Mouse (Mus musculus) frontal cortex, postnatal 10 days (tissue): ENCODE data around the gene Trim17.
A peak's percentile ranks its signal among the peaks of the same experiment; 100 is the strongest.

ENCODE experiments used
- DNase-seq, 2 experiments: peaks; one replicate each; pipeline ENCODE4 v3.0.0; 2022; ENCODE audit warnings: low spot score in 2 of 2, mixed read lengths in 1 of 2

The Trim17 gene

DNA sequence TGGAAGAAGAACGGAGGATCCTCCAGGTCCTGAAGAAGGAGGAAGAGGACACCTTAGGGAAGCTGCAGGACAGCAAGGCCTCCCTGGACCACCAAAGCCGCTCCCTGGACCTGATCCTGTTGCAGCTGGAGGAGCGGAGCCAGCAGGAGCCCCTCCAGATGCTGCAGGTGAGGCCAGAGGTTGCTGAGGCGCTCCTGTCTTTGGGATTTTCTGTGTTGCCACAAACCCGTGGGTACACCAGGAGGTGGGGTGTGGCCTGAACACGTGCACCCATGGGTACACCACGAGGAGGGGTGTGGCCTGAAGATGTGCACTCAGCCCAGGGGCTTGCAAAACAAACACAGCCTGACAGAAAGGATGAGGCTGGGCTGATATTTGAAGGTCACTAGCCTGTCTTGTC is 14.1 kb downstream of the Trim17 start:
- no peak for DNase-seq

DNA sequence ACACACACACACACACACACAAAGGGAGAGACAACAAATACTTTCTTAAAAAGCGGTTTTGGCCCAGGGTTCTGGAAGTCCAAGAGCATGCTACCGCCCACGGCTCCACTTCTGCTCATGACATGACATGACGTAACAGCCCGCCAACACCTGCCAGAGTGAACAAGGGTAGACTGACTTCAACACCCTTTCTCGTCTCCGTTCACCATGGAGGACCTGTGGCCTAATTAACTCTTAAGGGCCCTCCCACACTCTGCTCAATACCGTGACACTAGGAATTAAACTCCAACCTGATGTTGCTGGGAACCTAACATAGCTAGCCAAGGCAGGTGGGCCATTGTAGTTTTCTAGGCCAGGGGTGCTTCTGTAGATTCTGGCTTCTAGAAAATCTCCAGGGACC is 14.5 kb downstream of the Trim17 start:
- DNase-seq = no peak

DNA sequence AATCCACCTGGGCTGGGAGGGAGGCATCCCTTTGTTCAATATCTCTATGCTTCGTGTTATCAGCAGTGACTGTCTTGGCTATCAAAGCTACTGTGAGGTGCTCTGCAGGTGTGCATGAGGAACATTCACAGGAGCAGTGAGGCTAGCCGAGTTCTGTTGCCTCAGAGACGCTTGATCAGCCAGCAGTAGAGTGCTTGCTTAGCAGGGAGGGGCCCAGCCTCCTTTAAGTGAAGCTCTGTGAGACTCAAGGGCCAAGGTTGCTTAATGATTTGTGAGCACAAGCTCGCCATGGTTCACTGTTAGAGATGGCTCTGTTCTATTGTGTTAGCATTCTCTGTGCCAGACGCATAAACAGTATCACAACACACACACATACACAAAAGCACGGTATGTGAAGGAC is 15.2 kb downstream of the Trim17 start:
- no peak for DNase-seq

DNA sequence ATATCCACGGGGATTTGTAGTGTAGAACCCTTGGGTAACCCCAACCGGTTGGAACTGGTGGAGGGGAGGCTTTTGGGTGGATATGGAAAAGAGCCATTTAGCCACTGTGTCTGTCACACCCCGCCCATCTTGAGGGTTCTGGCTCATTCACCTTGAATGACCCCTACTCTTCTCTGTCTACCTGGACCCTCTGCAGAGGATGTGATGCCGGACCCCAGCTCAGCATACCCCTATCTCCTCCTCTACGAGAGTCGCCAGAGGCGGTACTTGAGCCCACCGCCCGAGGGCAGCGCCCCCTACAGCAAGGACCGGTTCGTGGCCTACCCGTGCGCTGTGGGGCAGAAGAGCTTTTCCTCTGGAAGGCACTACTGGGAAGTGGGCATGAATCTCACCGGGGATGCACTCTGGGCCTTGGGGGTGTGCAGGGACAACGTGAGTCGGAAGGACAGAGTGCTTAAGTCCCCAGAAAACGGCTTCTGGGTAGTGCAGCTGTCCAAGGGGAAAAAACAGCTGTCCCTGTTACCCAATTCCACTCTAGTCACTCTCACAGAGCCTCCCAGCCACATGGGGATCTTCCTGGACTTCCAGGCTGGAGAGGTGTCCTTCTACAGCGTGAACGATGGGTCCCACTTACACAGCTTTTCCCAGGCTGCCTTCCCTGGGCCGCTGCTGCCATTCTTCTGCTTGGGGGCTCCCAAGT is 16.5 kb downstream of the Trim17 start:
- DNase-seq = no peak

DNA sequence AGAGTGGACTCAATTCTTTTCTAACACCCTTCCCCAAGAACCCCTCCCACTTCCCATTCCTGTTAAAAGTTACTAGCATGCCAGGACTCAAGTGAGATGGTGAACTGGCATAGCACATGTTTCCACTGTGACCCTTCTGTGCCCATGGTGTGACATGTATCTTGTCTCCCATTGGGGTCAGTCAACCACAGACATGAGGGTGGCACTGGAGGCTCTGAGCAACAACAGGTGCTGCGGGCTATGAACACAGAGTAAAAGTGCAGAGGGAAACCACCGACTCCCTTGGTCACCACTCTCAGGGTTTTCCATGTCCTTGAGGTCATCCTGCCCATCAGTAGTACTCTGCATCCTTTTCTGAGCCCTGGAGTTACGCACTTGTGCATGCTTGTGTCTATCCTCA is 17.3 kb downstream of the Trim17 start:
- no peak for DNase-seq

DNA sequence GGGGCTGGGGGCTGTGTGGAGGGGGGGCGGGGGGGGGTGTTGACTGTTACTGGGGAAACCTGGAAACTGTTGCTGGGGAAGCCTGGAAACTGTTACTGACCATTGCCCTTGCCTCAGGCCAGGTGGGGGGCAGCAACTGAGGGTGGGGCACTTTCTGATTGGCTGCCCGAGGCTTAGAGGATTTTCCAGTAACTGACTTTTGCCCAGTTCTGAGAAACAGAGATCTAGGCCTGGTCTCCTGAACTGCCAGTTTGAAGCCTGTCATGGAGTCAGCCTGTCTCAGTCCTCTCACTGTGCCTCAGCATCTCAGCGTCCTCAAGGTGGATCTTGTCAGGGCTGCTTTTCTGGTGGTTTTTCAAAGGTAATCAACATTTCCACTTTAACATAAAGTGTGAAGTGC is 19.9 kb downstream of the Trim17 start:
- no peak for DNase-seq

DNA sequence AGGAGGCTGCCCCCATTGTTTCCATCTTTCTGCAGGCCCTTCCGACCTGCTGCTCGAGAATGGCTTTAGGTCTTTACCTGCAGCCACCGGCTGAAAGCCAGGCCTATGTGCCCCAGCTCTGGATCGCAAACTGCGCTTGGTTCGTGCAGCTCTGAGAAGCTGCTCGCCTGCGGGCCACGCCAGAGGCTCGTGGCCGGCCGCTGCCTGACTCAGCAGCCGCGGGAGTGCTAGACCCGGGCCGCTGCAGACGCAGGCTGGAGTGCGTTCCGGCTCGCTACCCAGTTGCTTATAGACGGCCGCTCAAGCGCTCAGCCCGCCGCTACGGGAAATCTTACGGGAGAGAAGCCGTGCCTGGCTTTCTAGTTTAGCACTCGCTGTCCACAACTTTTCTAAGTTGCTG is 22.7 kb downstream of the Trim17 start:
- DNase-seq = no peak

DNA sequence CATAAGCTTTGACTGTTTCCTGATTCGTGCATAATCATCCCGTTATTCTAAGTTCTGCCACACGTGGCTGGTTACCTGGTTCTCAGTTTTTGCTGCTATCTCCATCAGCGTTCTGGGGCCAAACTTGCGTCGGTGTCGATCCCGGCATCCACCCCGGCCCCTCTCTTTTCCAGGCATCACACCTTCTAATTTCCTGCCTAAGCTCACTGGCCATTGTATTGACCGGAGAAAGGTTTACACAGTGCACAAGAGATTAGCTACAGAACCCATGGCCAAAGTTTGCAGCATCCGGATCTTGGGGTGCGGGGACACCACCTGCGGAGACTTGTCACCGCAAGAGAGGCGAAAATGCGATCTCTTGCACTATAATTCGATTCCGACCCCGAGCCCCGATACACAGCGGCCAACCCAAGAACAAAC is 23.1 kb downstream of the Trim17 start:
- DNase-seq = no peak

DNA sequence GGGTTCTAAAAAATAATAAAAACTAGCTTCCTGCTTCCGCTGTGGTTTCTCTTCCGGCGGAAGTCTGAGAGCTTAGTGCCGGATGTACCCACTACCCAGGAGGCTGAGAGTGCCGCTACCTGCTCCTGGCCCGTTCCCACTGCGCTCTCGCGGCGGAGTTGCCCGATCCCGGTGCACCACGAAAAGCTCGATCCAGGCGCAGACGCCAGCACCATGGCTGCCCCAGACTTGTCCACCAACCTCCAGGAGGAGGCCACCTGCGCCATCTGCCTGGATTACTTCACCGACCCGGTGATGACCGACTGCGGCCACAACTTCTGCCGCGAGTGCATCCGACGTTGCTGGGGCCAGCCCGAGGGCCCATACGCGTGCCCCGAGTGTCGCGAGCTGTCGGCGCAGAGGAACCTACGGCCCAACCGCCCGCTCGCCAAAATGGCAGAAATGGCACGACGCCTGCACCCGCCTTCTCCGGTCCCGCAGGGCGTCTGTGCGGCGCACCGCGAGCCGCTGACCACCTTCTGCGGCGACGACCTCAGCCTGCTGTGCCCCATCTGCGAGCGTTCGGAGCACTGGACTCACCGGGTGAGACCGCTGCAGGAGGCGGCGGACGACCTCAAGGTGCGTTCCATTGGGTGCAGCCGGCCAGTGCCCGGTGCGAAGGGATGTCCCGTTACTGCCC is 23.7 kb downstream of the Trim17 start, which contains the start of gene Trim11:
TSS of gene Trim11 (plus strand) at position 67 of the 679 bp plus-strand sequence.
- peak in 1 of 2 experiments; percentile 65 for DNase-seq

DNA sequence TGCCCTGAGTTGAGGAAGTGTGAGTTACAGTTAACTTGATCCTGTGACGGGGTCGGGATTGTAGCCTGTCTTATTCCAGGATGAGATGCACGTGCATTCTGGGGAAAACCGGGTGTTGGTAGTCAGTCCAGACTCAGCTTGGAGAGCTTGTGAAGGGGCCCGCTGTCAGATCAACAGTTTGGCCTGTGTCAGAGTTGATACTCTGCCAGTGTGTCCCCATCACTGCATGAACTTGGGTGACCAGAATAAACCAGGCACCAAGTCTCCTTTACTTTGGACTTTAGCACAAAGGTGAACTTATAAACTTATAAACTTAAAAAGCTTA is 24.2 kb downstream of the Trim17 start:
- no peak for DNase-seq

DNA sequence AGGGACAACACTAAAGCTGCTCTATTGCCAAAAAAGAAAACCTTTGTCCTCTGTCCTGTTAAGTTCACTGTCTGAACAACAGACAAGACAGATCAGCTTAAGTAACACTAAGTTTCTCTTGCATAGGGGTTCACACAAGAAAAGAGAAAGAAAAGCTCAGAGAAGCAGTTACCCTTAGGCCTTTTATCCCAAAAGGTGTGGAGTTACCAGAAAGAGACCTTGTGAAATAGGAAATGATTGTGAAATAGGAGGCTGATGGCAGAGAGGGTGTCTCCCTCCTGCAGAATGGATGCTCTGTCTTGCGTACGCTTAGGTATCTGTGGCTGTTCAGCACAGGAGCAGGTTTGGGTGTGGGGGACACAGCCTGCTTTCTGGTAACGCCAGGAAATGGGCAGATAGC is 24.7 kb downstream of the Trim17 start:
- DNase-seq = no peak

DNA sequence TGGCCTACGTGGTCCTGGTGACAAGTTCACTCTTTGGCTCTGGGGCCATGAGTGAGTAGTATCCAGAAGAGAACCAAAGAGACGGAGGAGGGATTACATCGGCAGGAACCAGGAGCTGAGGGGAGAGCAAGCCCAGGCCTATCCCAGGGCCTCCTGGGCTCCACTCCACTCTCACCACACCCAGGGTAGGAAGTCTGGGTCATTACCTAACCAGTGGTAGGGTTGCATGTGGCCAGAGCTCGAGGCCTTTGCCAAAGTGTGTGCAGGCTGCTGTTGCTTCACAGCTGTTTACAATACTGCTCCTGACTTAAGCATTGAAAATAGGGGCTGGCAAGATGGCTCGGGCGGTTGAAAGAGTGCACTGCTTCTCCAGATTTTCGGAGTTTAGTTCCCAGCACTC is 25.2 kb downstream of the Trim17 start:
- DNase-seq = no peak

DNA sequence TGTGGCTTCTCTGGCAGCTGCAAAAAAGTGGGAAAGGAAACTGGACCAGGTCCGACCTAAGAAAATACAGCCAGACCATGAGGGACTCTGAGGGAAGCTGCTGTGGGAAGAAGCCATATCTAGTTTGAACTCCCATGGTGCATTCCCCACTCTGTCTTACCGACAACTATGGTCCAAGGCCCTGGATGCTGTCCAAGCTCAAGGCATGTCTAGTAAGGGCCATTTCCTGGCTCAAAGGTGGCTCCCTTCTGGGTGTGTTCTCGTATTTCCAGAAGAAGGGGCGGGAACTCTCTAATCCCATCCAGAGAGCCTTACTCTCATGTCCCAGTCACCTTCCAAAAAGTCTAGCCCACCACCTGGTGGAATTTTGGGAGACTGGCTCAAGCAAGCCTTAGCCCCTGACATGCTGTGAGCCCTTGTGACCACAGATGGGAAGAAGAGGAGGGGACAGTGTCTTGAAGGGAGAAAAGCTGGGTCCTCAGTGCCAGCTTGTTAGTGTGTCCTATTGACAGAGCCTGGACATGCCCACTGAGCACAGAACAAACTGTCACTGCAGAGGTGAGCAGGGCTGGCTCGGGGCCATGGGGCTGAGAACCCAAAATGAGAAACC is 26.0 kb downstream of the Trim17 start:
- DNase-seq = no peak

DNA sequence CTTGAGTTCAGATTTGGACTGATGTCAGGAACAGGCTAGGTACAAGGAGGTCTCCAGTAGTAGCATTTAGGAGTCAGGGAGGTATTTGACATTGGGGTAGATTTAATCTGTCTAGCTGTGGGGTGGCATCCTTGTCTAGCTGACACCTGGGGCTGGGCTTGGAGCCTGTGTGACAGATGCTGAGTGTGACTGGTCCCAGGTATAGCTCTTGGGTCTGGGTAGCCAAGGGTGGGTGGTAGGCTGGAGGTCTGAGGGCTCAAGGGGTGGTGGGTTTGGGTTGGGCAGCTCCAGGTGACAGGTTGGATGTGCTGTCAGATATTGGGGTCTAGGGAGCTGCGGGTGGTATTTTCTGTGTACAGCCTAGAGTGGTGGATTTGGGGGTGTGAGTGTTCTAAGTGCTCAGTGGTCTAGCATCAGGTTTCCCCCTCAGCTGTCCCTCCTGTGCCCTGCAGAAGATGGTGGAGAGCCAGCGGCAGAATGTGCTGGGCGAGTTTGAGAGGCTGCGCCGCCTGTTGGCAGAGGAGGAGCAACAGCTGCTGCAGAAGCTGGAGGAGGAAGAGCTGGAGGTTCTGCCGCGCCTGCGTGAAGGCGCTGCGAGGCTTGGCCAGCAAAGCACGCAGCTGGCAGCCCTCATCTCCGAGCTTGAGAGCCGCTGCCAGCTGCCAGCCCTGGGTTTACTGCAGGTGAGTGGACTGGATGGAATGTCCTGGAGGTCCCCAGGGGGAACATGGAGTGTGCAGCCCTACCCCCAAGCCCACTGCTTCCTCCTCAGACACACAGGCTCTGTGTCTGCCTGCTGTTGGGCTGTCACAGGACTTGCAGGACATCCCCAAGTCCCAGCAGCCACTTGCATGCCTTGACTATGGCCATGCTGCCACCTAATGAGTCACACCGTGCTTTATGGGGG is 27.3 kb downstream of the Trim17 start:
- peak; percentile 66 to 73 for DNase-seq

DNA sequence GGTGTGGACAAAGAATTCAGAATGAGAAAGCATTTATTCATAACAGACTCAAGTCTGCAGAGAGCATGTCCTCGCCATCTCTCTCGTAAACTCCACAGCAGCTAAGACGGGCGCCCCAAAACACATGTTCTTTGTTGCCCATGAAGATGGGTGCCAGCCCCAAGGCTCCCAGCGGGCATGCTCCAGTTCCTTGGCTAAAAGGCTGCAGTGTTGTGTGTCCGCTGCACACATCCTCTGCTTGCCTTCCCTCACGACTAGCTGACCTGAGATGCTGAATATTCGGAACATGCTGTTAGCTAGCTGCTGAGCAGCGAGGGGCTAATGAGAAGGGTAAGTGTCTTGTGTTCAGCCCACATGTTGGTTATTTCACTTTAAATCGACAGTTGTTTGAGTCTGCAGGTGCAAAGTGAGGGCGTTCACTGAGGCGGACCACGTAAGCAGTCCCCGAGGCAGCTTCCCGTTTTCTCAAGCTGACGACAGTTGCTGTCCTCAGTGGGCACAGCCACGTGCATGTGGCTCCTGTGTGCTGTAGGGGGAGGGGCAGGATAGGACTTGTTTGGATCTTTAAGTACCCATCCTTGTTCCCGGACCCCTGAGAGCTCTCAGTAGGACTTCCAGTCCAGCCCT is 28.1 kb downstream of the Trim17 start:
- no peak for DNase-seq

DNA sequence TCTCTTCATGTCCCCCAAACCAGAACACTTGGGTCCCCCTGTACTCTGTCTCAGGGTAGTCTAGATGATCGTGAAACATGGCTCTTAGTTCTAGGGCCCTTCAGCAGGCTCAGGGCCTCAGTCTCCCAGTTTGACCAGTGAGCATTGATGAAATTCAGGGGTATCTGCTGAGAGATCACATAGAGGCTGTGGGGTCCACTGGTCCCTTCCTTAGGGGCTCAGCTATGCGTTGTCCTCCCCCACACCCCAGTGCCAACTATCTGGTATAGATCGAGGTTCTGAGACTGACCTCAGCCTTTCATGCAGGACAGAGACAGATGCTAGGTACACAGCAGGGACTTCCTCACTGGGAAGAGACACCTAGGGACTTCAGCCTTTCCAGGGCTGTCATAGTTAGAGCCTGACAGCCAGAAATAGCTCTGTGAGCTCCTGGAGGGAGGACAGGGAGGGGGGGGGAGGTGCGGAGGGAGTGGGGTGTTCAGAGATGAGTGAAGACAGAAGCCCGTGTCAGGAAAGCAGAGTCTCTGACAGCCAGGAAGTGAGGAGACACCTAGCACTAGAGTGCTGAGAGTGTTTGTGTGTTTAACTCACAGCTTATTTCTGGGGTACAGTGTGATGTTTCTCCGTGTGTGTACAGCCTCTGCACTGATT is 29.3 kb downstream of the Trim17 start:
- no peak for DNase-seq

DNA sequence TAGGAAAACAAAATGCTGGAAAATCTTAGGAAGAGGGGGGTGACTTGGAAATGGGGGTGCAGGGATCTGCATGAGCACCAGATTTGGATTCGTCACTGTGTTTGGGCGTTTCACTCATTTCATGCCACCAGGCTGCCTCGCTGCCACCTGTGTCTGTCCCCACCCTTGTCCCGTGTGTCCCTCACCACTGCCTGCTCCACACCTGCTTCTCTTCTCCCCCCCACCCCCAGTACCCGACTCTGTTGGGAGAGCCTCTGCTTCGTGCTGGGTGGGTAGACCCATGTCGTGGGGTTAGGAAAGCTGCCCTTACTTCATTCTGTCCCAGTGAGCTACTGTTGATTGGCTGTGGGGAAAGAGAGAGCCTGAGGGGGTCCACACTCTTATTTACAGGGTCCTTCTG is 30.2 kb downstream of the Trim17 start:
- DNase-seq = no peak

DNA sequence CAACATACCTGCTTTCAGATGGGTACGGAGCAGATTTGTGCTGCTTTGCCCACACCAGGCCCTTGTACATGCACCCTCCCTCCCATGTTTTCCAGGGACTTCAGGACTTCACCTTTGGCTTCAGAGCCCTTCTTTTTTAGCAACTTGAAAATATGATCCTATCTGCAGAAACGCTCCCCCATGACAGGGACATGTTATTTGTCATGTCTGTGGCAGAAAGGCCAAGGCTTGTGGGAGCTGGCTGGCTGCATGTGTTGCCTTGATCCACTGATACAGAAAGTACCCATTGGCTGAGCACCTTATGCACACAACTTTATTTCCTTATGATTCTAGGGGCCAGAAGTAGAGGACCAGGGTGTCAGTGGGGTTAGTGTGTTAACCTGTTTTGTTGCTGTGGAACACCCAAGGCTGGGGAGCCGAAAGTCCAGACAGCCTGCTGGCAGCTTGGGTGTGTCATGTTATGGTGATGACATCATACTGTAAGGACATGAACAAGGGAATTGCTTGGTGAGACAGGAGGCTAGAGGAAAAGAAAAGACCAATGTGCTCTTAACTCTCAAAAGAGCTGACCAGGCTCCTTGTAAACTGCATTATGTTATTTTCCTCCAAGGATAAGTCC is 30.9 kb downstream of the Trim17 start:
- DNase-seq = no peak

DNA sequence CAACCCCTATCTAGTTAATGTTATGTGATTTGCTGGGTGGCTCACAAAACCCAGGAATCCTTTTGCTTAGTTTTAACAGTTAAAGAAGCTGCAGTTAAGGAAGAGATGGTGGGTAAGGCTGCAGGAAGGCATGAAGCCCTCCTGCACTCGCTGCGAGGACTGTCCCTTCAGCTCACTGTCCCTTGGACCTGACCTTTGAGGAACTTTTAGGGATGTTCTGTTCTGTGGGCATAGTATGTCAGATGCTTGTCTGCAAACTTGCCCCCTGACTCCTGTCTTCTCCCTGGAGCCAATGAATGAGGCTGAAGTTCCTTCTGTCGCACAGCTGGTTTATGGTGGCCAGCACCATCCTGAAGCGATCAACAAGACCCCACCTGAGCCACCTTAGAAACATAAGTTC is 34.7 kb downstream of the Trim17 start:
- no peak for DNase-seq

DNA sequence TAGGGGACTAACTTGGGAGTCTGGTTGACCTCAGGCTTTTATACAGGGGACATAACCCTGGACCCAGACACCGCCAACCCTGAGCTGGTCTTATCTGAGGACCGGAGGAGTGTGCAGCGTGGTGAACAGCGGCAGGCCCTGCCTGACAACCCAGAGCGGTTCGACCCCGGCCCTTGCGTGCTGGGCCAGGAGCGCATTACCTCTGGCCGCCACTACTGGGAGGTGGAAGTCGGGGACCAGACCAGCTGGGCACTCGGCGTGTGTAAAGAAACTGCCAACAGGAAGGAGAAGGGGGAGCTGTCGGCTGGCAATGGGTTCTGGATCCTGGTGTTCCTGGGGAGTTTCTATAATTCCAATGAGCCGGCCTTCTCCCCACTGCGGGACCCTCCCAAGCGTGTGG is 35.7 kb downstream of the Trim17 start:
- no peak for DNase-seq

DNA sequence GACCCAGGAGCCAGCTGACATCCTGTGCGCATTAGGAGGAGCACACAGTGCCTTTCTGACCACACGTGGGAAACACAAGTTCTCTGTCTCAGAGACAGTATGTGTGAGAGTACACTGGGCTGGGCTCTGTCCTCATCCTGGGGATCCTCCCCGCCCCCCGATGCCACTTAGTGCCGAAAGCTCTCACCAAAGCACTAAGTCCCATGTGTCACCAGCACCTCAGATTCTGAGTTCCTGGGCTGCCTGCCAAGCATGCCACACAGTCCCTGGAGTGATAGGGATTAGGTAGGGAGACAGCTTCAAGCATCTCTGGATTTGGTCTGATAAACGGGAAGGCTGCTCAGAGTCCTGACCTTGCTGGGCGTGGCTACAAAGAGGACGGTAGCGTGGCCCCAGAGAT is 36.3 kb downstream of the Trim17 start:
- no peak for DNase-seq
